Mouse (Mus musculus) natural killer cell, adult 2 months (primary cell): ENCODE results near the gene Sec31a.
"Not testable (repeated sequence)": the region's sequence is repeated elsewhere in the genome, so short reads cannot be mapped to it uniquely, and the experiment has no call there.

ENCODE experiments used
- DNase-seq, 2 experiments: peaks; one replicate each; pipeline ENCODE4 v3.0.0; 2022; ENCODE audit warnings: low spot score in 2 of 2

Gene Sec31a

GRCm38 (mm10) chr5:100415761-100416590 lies at the start of gene Sec31a:
Gene Sec31a, minus strand, starts transcription at chr5:100416234.
- DNase-seq, result peak; percentile 97

- no peak for DNase-seq
These were observed 46.3 kb upstream of the Sec31a start for GRCm38 (mm10) chr5:100462374-100462773.

- no peak for DNase-seq
These were observed 45.5 kb upstream of the Sec31a start for GRCm38 (mm10) chr5:100461526-100461925.

- DNase-seq, result no peak
These were observed 43.4 kb upstream of the Sec31a start for GRCm38 (mm10) chr5:100459468-100459867.

GRCm38 (mm10) chr5:100451871-100452270 lies 35.8 kb upstream of the Sec31a start:
- DNase-seq, result no peak

- no peak for DNase-seq
These were observed 22.8 kb upstream of the Sec31a start for GRCm38 (mm10) chr5:100438796-100439195.

GRCm38 (mm10) chr5:100437917-100438316 lies 21.9 kb upstream of the Sec31a start:
- no peak for DNase-seq

GRCm38 (mm10) chr5:100437086-100437485 lies 21.1 kb upstream of the Sec31a start:
- DNase-seq, result no peak

GRCm38 (mm10) chr5:100430966-100431365 lies 14.9 kb upstream of the Sec31a start:
- DNase-seq, result no peak

- no peak for DNase-seq
These were observed 14.0 kb upstream of the Sec31a start for GRCm38 (mm10) chr5:100430076-100430390.

GRCm38 (mm10) chr5:100429344-100430075 lies 13.5 kb upstream of the Sec31a start:
- peak; percentile 90 to 91 for DNase-seq

GRCm38 (mm10) chr5:100428734-100429343 lies 12.8 kb upstream of the Sec31a start:
- DNase-seq, result no peak

GRCm38 (mm10) chr5:100428031-100428733 lies 12.1 kb upstream of the Sec31a start:
- DNase-seq, result no peak

- no peak for DNase-seq
These were observed 11.2 kb upstream of the Sec31a start for GRCm38 (mm10) chr5:100427276-100427675.

- not testable (repeated sequence) for DNase-seq
These were observed 9.8 kb upstream of the Sec31a start for GRCm38 (mm10) chr5:100425823-100426222.

GRCm38 (mm10) chr5:100424252-100424651 lies 8.2 kb upstream of the Sec31a start:
- DNase-seq, result no peak

- no peak for DNase-seq
These were observed 7.6 kb upstream of the Sec31a start for GRCm38 (mm10) chr5:100423626-100424025.

GRCm38 (mm10) chr5:100418861-100419260 lies 2.8 kb upstream of the Sec31a start:
- no peak for DNase-seq

GRCm38 (mm10) chr5:100418077-100418476 lies 2.0 kb upstream of the Sec31a start:
- DNase-seq, result no peak

- no peak for DNase-seq
These were observed 1.4 kb downstream of the Sec31a start for GRCm38 (mm10) chr5:100414474-100415196.

- DNase-seq, result no peak
These were observed 3.1 kb downstream of the Sec31a start for GRCm38 (mm10) chr5:100412886-100413285.
